Mouse (Mus musculus) spleen, postnatal 14 days (tissue): ENCODE measurements around the gene Gm5737.

Experiments used
- DNase-seq, 2 experiments: peaks; one replicate each; pipeline ENCODE4 v3.0.0; 2021 to 2022; ENCODE audit warnings: low spot score in 2 of 2

The Gm5737 gene

GRCm38 (mm10) chr7:120811834-120812415 lies at the start of gene Gm5737:
TSS of gene Gm5737 (plus strand) at chr7:120812365.
- DNase-seq = no peak

GRCm38 (mm10) chr7:120767369-120767768 lies 44.8 kb upstream of the Gm5737 start:
- DNase-seq = no peak

GRCm38 (mm10) chr7:120771389-120771788 lies 40.8 kb upstream of the Gm5737 start:
- DNase-seq = no peak

- DNase-seq = no peak
Measured at GRCm38 (mm10) chr7:120778012-120778411, 34.2 kb upstream of the Gm5737 start.

- DNase-seq = no peak
Measured at GRCm38 (mm10) chr7:120795544-120795943, 16.6 kb upstream of the Gm5737 start.

GRCm38 (mm10) chr7:120796369-120796768 lies 15.8 kb upstream of the Gm5737 start:
- DNase-seq = no peak

- DNase-seq = no peak
Measured at GRCm38 (mm10) chr7:120803268-120803667, 8.9 kb upstream of the Gm5737 start.

- DNase-seq = no peak
Measured at GRCm38 (mm10) chr7:120809705-120810104, 2.5 kb upstream of the Gm5737 start.

GRCm38 (mm10) chr7:120817552-120817951 lies 5.4 kb downstream of the Gm5737 start:
- no peak for DNase-seq

GRCm38 (mm10) chr7:120819386-120819785 lies 7.2 kb downstream of the Gm5737 start:
- DNase-seq = no peak

- peak in 1 of 2 experiments; percentile 52 for DNase-seq
Measured at GRCm38 (mm10) chr7:120823248-120823647, 11.1 kb downstream of the Gm5737 start.

GRCm38 (mm10) chr7:120825097-120825496 lies 12.9 kb downstream of the Gm5737 start:
- no peak for DNase-seq

- peak in 1 of 2 experiments; percentile 32 for DNase-seq
Measured at GRCm38 (mm10) chr7:120826408-120826807, 14.2 kb downstream of the Gm5737 start.

GRCm38 (mm10) chr7:120830431-120831381 lies 18.5 kb downstream of the Gm5737 start:
- DNase-seq = peak; percentile 42 to 57

GRCm38 (mm10) chr7:120834426-120834825 lies 22.3 kb downstream of the Gm5737 start:
- no peak for DNase-seq

- DNase-seq = peak; percentile 41 to 53
Measured at GRCm38 (mm10) chr7:120834863-120835372, 22.8 kb downstream of the Gm5737 start.

GRCm38 (mm10) chr7:120835449-120836359 lies 23.5 kb downstream of the Gm5737 start:
- peak; percentile 93 to 95 for DNase-seq

GRCm38 (mm10) chr7:120836361-120836760 lies 24.2 kb downstream of the Gm5737 start:
- DNase-seq = no peak

GRCm38 (mm10) chr7:120838436-120839160 lies 26.4 kb downstream of the Gm5737 start:
- no peak for DNase-seq

- DNase-seq = no peak
Measured at GRCm38 (mm10) chr7:120839786-120840185, 27.6 kb downstream of the Gm5737 start.
